Mouse (Mus musculus) small intestine, adult 2 months (tissue): Measurements from ENCODE around the gene Trim56. TPM values are rescaled to one million over a fixed set of nuclear protein-coding genes. Genes with fewer than 3 reads are reported as not detected.

Experiments used
- H3K27ac ChIP-seq: fragments of 200-500 bp; 2 replicates; pipeline ENCODE4 v1.5.1; 2012; ENCODE audit warnings: low read depth, low read length, control low read depth, inconsistent platforms; ENCODE audit not compliant: insufficient read depth
- H3K27me3 ChIP-seq: fragments of 200-500 bp; 2 replicates; pipeline ENCODE4 v1.6.1; 2012; ENCODE audit warnings: mild to moderate bottlenecking, moderate library complexity, low read length, inconsistent platforms; ENCODE audit not compliant: control insufficient read depth, insufficient read depth
- H3K36me3 ChIP-seq: fragments of 200-500 bp; 2 replicates; pipeline ENCODE4 v1.6.1; 2012; ENCODE audit warnings: mild to moderate bottlenecking, low read length, control low read depth, inconsistent platforms; ENCODE audit not compliant: control insufficient read depth, insufficient read depth
- H3K4me1 ChIP-seq: fragments of 200-500 bp; 2 replicates; pipeline ENCODE4 v1.6.1; 2012; ENCODE audit warnings: low read length, inconsistent platforms, mixed read lengths; ENCODE audit not compliant: control insufficient read depth, insufficient read depth, insufficient read length
- H3K4me3 ChIP-seq: fragments of 200-500 bp; 2 replicates; pipeline ENCODE4 v1.5.1; 2012; ENCODE audit warnings: low read depth, mild to moderate bottlenecking, control low read depth, inconsistent platforms, low read length, moderate library complexity
- CTCF ChIP-seq: fragments of 200-500 bp; IDR thresholded peaks from 2 replicates; pipeline ENCODE4 v1.5.1; 2012; ENCODE audit warnings: low read depth, mild to moderate bottlenecking, control low read depth, inconsistent platforms, low read length, moderate library complexity, mixed read lengths; ENCODE audit not compliant: insufficient replicate concordance, insufficient read length; ENCODE audit errors: extremely low read depth
- POLR2A ChIP-seq: fragments of 200-500 bp; IDR thresholded peaks from 2 replicates; pipeline ENCODE4 v1.6.1; 2012; ENCODE audit warnings: low read depth, mild to moderate bottlenecking, control low read depth, inconsistent platforms, low read length, moderate library complexity
- WGBS: fragments of 180-500 bp; shearing (Covaris S2); methylation state at CpG from one replicate; pipeline ENCODE4 v1.1.7; 2018; 5-methylcytosine and 5-hydroxymethylcytosine counted together
- polyA plus RNA-seq: library from polyadenylated mRNA; depleted of rRNA; stranded (reverse); fragments of >200 nt; gene quantifications from 2 replicates; pipeline ENCODE4 v1.2.3, GENCODE M21; 2012

The Trim56 gene
- polyA plus RNA-seq, 1 experiment = 19.9 TPM

GRCm38 (mm10) chr5:137107670-137108069 lies 8.3 kb downstream of the Trim56 start:
- Histone ChIP-seq H3K4me3 (no peak overlapping the region), H3K27ac (no peak overlapping the region), H3K27me3 (no peaks in the 10 kb centered on the region), H3K36me3 (peaks cover 6% of the 10 kb centered on the region; the same call in 1 of the 2 replicates), H3K4me1 (peaks cover 4% of the 10 kb centered on the region)
- 71% methylated on average over 8 of the region's 8 CpGs for WGBS
- no peak for TF ChIP-seq CTCF
- TF ChIP-seq POLR2A = no peak

- no peaks in the 10 kb centered on the region for H3K27me3 ChIP-seq
- WGBS = 22% methylated on average over 6 of the region's 6 CpGs
- H3K36me3 ChIP-seq = 0 out of 2 replicates have a peak, but pooled peaks cover 2% of the 10 kb centered on the region
- TF ChIP-seq POLR2A (no peak), CTCF (peak; percentile 65; the same call in 1 of the 2 replicates)
- no peak overlapping the region for H3K4me3 ChIP-seq
- peaks cover 4% of the 10 kb centered on the region for H3K4me1 ChIP-seq
- no peak overlapping the region for H3K27ac ChIP-seq
Measured at GRCm38 (mm10) chr5:137107024-137107423, 9.0 kb downstream of the Trim56 start.

GRCm38 (mm10) chr5:137106434-137106833 lies 9.6 kb downstream of the Trim56 start:
- WGBS = 81% methylated on average over 4 of the region's 4 CpGs

GRCm38 (mm10) chr5:137103969-137104368 lies 12.0 kb downstream of the Trim56 start:
- Histone ChIP-seq H3K4me3 (no peak overlapping the region), H3K4me1 (no peaks in the 10 kb centered on the region), H3K27me3 (no peaks in the 10 kb centered on the region), H3K36me3 (no peaks in the 10 kb centered on the region), H3K27ac (no peak overlapping the region)
- TF ChIP-seq CTCF (no peak), POLR2A (no peak)
- 92% methylated on average over 2 of the region's 2 CpGs for WGBS

More at GRCm38 (mm10) chr5:137106434-137106833, 9.6 kb downstream of the Trim56 start:
- 0 out of 2 replicates have a peak, but pooled peaks cover 2% of the 10 kb centered on the region for H3K36me3 ChIP-seq
- H3K27ac ChIP-seq = no peak overlapping the region
- H3K27me3 ChIP-seq = no peaks in the 10 kb centered on the region
- peaks cover 4% of the 10 kb centered on the region for H3K4me1 ChIP-seq
- no peak overlapping the region for H3K4me3 ChIP-seq
- TF ChIP-seq CTCF (no peak), POLR2A (no peak)

- Histone ChIP-seq H3K36me3 (no peaks in the 10 kb centered on the region), H3K27me3 (no peaks in the 10 kb centered on the region), H3K4me3 (no peak overlapping the region), H3K27ac (no peak overlapping the region), H3K4me1 (no peaks in the 10 kb centered on the region)
- 57% methylated on average over 28 of the region's 28 CpGs for WGBS
- TF ChIP-seq CTCF = no peak
- no peak for TF ChIP-seq POLR2A
Measured at GRCm38 (mm10) chr5:137102575-137103522, 13.2 kb downstream of the Trim56 start.

GRCm38 (mm10) chr5:137102078-137102477 lies 13.9 kb downstream of the Trim56 start:
- H3K36me3 ChIP-seq = no peaks in the 10 kb centered on the region
- H3K27ac ChIP-seq = no peak overlapping the region
- H3K4me3 ChIP-seq = no peak overlapping the region
- WGBS = 79% methylated on average over 10 of the region's 10 CpGs
- no peaks in the 10 kb centered on the region for H3K27me3 ChIP-seq
- H3K4me1 ChIP-seq = no peaks in the 10 kb centered on the region
- no peak for TF ChIP-seq POLR2A

GRCm38 (mm10) chr5:137100660-137101059 lies 15.3 kb downstream of the Trim56 start:
- H3K4me1 ChIP-seq = no peaks in the 10 kb centered on the region
- H3K36me3 ChIP-seq = no peaks in the 10 kb centered on the region
- H3K4me3 ChIP-seq = no peak overlapping the region
- WGBS = 60% methylated on average over 4 of the region's 4 CpGs
- H3K27ac ChIP-seq = no peak overlapping the region
- no peaks in the 10 kb centered on the region for H3K27me3 ChIP-seq
- TF ChIP-seq POLR2A = no peak
- no peak for TF ChIP-seq CTCF
